Mouse (Mus musculus) stomach, postnatal 0 days (tissue): ENCODE results near the gene Elmod3.

ENCODE experiments used
- CTCF ChIP-seq: IDR thresholded peaks from 2 replicates; pipeline ENCODE4 v1.5.1; 2016; ENCODE audit warnings: antibody characterized with exemption, low read depth, mild to moderate bottlenecking, moderate library complexity
- EP300 ChIP-seq: optimal IDR thresholded peaks from 2 replicates; pipeline ENCODE3; 2016; ENCODE audit warnings: antibody characterized with exemption

GRCm38 (mm10) chr6:72615151-72615550 is 16.9 kb upstream of the Elmod3 start:
- TF ChIP-seq CTCF, result no peak
- TF ChIP-seq EP300, result no peak
